Mouse (Mus musculus) brown adipose tissue, adult 24 weeks (tissue): ENCODE measurements around the gene Trmt61a. TPM values are rescaled to one million over a fixed set of nuclear protein-coding genes. Genes with fewer than 3 reads are reported as not detected.
"Not testable (repeated sequence)": the region's sequence is repeated elsewhere in the genome, so short reads cannot be mapped to it uniquely, and the experiment has no call there.

Experiments used
- H3K27ac ChIP-seq: fragments of 200-500 bp; replicated peaks from 2 replicates; pipeline ENCODE4 v1.5.1; 2012; ENCODE audit warnings: low read depth, mild to moderate bottlenecking, low read length
- H3K4me1 ChIP-seq: fragments of 200-500 bp; 2 replicates; pipeline ENCODE4 v1.6.1; 2012; ENCODE audit warnings: low read length, mixed read lengths; ENCODE audit not compliant: control insufficient read depth, insufficient read depth, insufficient read length
- H3K4me3 ChIP-seq: fragments of 200-500 bp; 2 replicates; pipeline ENCODE4 v1.5.1; 2012; ENCODE audit warnings: low read depth, mild to moderate bottlenecking, low read length, moderate library complexity; ENCODE audit not compliant: insufficient read depth
- polyA plus RNA-seq: library from polyadenylated mRNA; stranded (reverse); fragments of >200 nt; gene quantifications from 2 replicates; pipeline ENCODE4 v1.2.4, GENCODE M21; 2012; ENCODE audit not compliant: missing spikeins, insufficient read depth, insufficient read length

Gene Trmt61a
- 2.9 and 3.2 TPM in 2 replicates for polyA plus RNA-seq

DNA sequence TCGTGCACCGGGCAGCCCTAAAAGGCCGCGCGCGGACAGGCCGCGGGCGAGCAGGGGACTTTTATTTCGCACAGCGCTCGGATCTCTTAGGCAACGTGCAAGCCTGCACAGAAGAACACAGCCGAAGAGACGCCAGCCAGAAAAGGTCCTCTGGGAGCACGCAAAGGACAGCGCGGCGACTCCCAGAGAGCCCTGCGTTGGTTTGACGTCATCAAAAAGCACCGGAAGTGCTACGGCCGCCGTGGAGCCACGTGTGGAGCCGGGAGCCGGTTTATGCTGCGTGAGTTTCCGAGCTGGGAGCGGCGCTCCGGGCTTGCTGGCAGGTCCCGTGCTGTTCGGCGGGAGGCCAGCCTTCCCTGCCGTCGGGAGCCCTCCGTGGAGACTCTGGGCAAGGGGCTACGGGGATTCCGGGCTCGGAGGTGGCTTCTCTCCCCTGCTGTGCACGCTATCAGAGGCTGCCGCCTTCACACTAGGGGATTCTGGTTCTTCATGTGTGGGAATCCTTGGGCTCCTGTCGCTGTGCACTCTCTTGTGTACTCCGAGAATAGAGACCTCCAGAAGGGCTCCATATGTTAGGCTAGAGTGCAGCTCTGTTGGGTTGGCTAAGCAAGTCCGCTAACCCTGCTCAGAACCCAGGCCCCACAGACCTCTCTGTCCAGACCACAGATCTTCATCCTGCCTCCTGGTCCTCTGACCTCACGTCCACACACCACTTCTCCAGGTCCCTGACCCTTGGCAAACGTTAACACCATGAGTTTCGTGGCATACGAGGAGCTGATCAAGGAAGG is at the start of gene Trmt61a:
Gene Trmt61a, plus strand, starts transcription at position 224 of the 788 bp plus-strand sequence.
- peaks cover 15% of the 10 kb centered on the region for H3K4me1 ChIP-seq
- H3K27ac ChIP-seq, result peak within 1 kb of the TSS; percentile 66
- peak within 1 kb of the TSS; percentile 81 for H3K4me3 ChIP-seq

DNA sequence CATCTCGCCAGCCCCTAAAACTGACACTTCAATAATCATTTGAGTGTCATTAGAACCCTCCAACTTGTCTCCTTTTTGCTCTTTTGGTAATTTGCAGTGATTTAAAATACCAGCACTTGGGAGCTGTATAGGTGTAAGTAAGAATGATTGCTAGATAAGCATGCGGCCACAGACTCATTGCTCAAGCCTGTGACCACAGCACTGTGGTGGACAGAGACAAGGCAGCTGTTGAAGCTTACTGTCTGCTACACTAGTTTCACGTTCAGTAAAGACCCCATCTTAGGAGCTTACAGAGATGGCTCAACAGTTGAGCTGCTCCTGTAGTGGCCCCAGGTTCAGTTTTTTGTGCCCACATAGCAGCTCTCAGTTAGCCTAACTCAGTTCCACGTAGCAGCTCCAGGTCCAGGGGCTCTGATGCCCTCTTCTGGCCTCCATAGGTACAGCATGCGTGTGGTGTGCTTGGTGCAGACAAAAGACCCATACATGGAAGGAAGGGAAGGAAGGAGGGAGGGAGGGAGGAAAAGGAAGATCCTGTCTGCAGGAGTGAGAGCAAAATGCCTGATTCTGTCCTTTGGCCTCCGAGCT is 29.8 kb upstream of the Trmt61a start:
- no peaks in the 10 kb centered on the region for H3K4me1 ChIP-seq
- no peak overlapping the region for H3K27ac ChIP-seq
- H3K4me3 ChIP-seq, result no peak overlapping the region

GRCm38 (mm10) chr12:111652953-111653352 is 25.0 kb upstream of the Trmt61a start:
- Histone ChIP-seq H3K4me3 (no peak overlapping the region), H3K27ac (no peak overlapping the region), H3K4me1 (no peaks in the 10 kb centered on the region)

GRCm38 (mm10) chr12:111653434-111653833 is 24.5 kb upstream of the Trmt61a start:
- no peak overlapping the region for H3K4me3 ChIP-seq
- H3K27ac ChIP-seq, result no peak overlapping the region
- H3K4me1 ChIP-seq, result no peaks in the 10 kb centered on the region

DNA sequence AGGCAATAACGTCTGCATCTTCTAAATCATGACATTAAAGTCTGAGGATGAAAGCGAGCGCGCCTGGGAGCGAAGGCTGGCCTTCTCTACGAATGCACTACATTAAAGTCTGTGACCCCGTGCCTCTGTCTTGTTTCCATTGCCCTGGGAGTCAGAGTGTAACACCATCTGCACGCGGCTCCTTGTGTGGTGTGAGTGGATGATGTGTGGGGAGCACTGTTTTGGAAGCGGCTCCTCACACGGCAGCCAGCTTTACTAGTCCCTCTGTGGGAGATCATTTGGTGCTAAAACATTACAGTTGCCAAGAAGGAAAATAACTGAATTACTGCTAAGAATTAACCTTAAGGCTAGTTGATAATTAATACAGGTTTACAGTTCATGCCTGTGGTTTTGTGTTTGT is 22.2 kb upstream of the Trmt61a start:
- Histone ChIP-seq H3K4me3 (no peak overlapping the region), H3K4me1 (no peaks in the 10 kb centered on the region), H3K27ac (no peak overlapping the region)

- H3K4me1 ChIP-seq, result no peaks in the 10 kb centered on the region
- H3K4me3 ChIP-seq, result no peak overlapping the region
- H3K27ac ChIP-seq, result no peak overlapping the region
Observed at GRCm38 (mm10) chr12:111659331-111659730, 18.6 kb upstream of the Trmt61a start.

DNA sequence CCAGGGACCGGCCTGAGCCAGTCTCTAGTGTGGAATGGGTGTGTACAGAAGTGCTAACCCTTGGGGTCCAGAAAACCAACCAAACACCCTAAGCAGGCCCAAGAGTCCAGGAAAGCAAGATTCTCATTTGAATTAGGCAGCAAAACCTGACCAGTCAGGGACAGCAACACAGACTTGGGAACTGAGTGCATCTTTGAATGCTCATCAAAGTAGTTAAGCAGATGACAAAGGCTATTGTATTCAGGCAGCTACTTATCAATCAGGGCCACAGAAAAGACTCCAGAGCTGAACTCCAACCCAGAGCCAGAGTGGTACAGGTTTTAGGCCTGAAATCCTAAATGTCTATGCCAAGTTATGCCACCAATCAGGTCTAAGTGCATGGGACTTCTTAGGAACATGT is 17.3 kb upstream of the Trmt61a start:
- H3K4me3 ChIP-seq, result no peak overlapping the region

GRCm38 (mm10) chr12:111661554-111661953 is 16.4 kb upstream of the Trmt61a start:
- not testable (repeated sequence) for H3K4me1 ChIP-seq, H3K27ac ChIP-seq, H3K4me3 ChIP-seq

More for the DNA sequence above, 17.3 kb upstream of the Trmt61a start:
- Histone ChIP-seq H3K4me1 (no peaks in the 10 kb centered on the region), H3K27ac (no peak overlapping the region)

DNA sequence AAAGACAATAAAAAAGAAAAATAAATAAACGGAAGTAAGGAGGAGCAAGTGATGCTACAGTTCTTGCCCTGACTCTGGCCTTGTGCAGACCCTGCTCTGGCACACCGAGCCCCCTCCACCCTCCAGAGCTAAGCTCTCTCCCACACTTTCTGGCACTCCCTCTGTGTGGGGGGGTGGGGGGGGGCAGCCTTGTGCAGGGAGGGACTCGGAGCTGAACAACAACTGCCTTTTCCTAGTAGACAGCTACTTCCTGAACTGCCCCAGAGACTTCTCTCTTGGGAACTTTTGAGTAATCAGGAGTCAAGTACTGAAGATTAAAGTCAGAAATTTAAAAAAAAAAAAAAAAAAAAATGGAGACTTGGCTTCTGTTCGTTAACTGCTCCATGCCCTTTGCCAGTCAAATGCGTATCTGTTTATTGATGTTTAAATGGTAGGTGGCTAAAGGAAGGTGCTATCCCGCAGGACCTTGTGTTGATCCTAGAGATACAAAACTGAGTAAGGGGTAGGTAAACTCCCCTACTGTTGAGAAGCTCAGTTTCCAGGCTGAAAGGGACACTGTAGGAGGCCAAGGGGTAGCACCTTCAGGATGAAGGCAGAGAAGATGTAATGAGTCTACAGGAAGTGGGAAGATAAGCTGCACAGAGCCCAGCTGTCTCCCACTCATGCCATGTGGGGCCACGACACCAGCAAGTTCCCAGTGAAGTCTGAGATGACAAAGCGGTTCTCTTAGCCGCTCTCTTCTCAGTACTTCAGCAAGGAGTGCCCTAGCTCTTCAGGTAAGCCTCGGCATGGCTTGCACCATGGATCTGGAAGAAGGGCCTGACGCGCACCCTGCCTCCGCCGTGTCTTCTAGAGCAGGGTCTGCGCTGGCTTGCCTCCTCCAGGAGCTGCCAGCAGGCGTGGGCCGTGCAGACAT is 14.4 kb upstream of the Trmt61a start:
- Histone ChIP-seq H3K4me1 (peaks cover under 1% of the 10 kb centered on the region; the same call in 1 of the 2 replicates), H3K4me3 (no peak overlapping the region), H3K27ac (no peak overlapping the region)

GRCm38 (mm10) chr12:111664144-111664634 is 13.7 kb upstream of the Trmt61a start:
- Histone ChIP-seq H3K4me1 (peaks cover 4% of the 10 kb centered on the region), H3K4me3 (no peak overlapping the region), H3K27ac (no peak overlapping the region)

DNA sequence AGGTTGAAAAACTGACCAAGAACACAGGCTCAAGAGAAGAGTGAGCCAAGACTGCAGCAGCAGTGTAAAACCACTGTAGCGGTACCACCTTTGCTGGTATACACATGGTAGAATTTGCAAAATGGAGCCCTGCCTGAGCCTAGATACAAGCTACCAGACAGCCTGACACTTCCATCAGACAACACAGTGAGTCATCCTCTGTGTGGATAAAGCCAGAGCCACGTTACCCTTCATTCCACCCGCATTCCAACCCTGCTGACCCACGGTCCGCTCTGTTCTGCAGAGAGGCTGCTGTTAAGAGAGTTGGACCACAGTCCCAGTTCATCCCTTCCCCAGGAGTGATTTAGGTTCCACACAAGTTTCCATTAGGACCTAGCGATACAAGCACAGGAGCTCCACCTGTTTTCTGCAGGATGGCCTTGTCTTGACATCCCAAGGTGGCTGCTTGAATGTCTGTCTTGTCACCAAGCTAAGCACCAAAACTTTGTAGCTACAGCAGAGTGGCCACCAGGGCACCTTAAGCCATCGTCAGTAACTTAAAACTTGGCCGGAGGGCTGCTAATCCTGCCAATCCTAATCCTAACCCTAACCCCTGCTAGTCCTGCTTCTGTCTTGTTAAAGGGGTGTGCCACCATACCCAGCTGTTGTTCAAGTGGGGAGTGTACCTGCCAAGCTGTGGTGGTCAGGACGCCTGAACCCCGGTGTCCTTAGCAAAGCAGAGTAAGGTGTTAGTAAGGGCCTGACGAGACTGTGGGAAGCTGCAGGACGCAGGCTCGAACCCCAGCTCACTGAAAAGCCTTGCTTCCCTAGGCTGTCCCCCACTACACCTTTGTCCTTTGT is 12.6 kb upstream of the Trmt61a start:
- Histone ChIP-seq H3K4me1 (peaks cover 12% of the 10 kb centered on the region), H3K27ac (no peak overlapping the region), H3K4me3 (no peak overlapping the region)

- H3K27ac ChIP-seq, result no peak overlapping the region
- no peak overlapping the region for H3K4me3 ChIP-seq
- peaks cover 15% of the 10 kb centered on the region for H3K4me1 ChIP-seq
Observed at GRCm38 (mm10) chr12:111666380-111666779, 11.5 kb upstream of the Trmt61a start.

- Histone ChIP-seq H3K27ac (no peak overlapping the region), H3K4me3 (no peak overlapping the region), H3K4me1 (peaks cover 17% of the 10 kb centered on the region)
Observed at GRCm38 (mm10) chr12:111667421-111667820, 10.5 kb upstream of the Trmt61a start.

GRCm38 (mm10) chr12:111668457-111668912 is 9.4 kb upstream of the Trmt61a start:
- peak overlapping the region; percentile 99 for H3K27ac ChIP-seq
- peak overlapping the region; percentile 36 for H3K4me3 ChIP-seq
- peaks cover 18% of the 10 kb centered on the region for H3K4me1 ChIP-seq
